Mouse (Mus musculus): ENCODE measurements around the gene Slc7a15. TPM values are rescaled to one million over a fixed set of nuclear protein-coding genes. Genes with fewer than 3 reads are reported as not detected.
A peak's percentile ranks its signal among the peaks of the same experiment; 100 is the strongest.

Slc7a15 gene
- polyA plus RNA-seq, 1 experiment from 2014 or later = not detected

DNA sequence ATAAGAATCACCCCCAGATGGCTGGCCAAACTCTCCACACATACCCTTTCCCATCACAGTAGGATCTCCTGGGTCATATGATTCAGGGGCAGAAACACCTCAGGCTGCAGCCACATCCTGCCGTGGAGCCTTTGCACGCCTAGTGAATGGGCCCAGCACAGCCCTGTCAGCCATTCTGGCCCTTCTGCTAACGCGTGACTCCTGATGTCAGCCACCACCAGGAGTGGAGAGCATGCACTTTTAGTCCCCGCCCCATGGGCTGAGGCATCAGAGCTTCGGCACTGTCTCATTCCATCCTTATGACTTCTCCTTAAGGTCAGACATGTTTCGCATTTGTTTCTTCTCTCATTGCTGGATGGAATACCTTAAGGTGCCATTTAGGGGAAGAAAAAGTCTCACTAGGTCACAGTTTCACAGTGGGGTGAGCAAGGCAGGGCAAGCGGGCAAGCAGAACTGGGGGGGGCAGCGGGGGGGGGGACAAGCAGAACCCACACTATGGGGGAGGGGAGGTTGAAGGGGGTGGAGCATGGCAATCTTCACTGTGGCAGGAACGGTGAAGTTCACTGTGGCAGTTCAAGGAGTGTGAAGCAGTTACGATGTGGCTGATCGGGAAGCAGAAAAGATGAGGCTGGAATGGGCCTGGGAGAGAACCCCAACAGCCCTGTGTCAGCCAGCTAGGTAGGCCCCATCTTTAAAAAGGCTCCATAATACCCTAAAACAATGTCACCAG, 79.3 kb downstream of the Slc7a15 start:
- DNase-seq (ENCODE audit: low spot score) = no peak
- WGBS = 68% methylated on average over 12 of the region's 12 CpGs
- H3K27ac ChIP-seq (replicated peaks) = no peak overlapping the region
- H3K9me3 ChIP-seq (replicated peaks) = no peaks in the 10 kb centered on the region
- peaks cover 7% of the 10 kb centered on the region; the same call in 1 of the 2 replicates for H3K4me1 ChIP-seq
- no peaks in the 10 kb centered on the region for H3K27me3 ChIP-seq (ENCODE audit: low read depth, poor library complexity, severe bottlenecking)
- no peak overlapping the region for H3K4me3 ChIP-seq
- H3K36me3 ChIP-seq = no peaks in the 10 kb centered on the region

DNA sequence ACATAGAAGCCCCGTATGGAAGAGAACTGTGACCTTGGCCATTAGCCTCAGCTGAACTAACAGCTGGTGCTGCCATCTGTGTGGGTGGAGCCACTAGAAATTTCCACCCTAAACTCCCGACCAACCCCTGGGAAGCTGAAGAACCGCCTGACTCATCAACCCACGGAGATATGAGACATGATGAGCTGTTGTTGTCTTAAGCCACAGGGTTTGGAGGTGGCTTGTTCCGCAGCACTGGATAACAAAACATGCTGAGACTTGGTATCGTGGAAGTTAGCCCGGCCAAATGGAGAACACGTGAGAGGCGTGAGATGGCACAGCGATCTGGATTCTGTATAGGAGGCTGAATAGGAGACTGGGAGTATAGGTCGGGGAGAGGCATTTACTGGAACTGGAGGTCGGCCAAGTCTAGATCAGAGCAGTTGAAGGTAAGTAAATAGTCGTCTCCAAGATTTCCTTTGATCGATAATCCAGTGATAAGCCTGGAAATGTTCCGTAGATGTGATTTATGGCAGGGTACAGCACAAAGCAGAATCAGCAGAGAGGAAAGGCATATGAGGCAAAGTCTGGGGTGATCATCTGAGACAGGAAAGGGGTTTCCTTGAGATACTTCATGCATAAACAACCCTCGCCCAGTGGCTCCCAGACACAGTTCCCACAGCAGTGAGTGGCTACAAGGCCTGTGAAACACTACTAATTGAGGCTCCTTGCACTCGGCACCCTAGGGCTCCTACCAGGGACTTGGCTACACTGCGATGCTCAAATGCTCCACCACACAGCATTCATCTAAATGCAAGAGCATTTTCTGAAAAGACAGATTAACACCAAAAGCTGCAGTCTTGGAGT, 87.6 kb downstream of the Slc7a15 start:
- no peak for DNase-seq (ENCODE audit: low spot score)
- no peaks in the 10 kb centered on the region for H3K36me3 ChIP-seq
- no peak overlapping the region for H3K27ac ChIP-seq (replicated peaks)
- H3K27me3 ChIP-seq (ENCODE audit: low read depth, poor library complexity, severe bottlenecking) = no peaks in the 10 kb centered on the region
- 85% methylated on average over 18 of the region's 18 CpGs for WGBS
- H3K4me3 ChIP-seq = no peak overlapping the region
- no peaks in the 10 kb centered on the region for H3K4me1 ChIP-seq
- H3K9me3 ChIP-seq (replicated peaks) = no peaks in the 10 kb centered on the region

DNA sequence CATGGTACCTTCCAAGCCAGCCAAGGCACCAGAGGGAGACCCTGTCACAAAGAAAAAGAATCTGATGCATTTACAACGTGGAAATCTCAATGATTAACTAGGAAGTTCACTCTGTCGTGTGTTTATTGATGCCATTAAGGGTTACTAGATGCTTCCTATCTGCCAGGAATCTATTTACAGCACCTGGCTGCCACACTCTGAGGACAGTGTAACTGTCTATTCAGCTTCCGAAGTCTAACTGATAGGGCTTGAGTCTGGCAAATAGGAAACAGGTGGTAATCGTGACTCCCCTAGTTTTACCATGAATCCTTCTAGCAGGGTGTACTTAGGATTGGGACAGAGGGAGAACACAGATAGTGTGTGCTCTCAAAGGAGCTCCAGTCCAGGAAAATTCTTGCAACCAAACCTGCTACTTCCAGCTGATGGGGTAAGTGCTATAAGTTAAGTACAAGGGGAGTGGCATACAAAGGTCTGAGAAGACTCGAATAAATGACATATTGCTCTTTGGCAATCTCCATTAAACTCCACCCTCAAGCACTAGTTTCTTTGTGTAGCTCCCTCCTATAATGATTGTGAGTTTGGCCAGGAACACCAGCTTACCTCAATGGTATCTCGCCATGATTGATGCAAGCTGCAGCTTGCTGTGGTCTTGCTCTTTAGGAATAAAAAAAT, 88.4 kb downstream of the Slc7a15 start:
- no peaks in the 10 kb centered on the region for H3K9me3 ChIP-seq (replicated peaks)
- no peak overlapping the region for H3K4me3 ChIP-seq
- no peak for DNase-seq (ENCODE audit: low spot score)
- no peak overlapping the region for H3K27ac ChIP-seq (replicated peaks)
- 81% methylated on average over 6 of the region's 6 CpGs for WGBS
- H3K4me1 ChIP-seq = no peaks in the 10 kb centered on the region
- no peaks in the 10 kb centered on the region for H3K36me3 ChIP-seq
- no peaks in the 10 kb centered on the region for H3K27me3 ChIP-seq (ENCODE audit: low read depth, poor library complexity, severe bottlenecking)

DNA sequence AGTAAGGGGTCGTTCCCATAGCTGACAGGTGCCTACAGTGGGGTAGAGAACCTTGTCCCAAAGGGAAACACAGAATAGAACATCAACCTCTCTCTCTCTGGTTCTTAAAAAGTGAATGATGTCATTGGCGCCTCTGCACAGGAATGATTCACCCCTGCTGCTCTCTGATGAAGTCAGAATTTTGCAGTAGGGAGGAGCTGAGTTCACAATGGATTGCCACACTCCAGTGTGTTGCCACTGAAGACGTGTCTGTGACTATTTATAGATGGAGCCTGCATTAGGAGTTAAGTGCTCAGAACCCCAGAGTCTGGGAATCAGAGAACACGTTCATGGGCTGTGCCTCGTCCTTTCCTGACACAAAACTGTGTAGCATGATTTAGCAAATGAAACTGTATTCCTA, 89.2 kb downstream of the Slc7a15 start:
- no peaks in the 10 kb centered on the region for H3K36me3 ChIP-seq
- no peak for DNase-seq (ENCODE audit: low spot score)
- H3K9me3 ChIP-seq (replicated peaks) = no peaks in the 10 kb centered on the region
- H3K4me3 ChIP-seq = no peak overlapping the region
- H3K27ac ChIP-seq (replicated peaks) = no peak overlapping the region
- no peaks in the 10 kb centered on the region for H3K27me3 ChIP-seq (ENCODE audit: low read depth, poor library complexity, severe bottlenecking)
- 83% methylated on average over 5 of the region's 5 CpGs for WGBS
- H3K4me1 ChIP-seq = no peaks in the 10 kb centered on the region

DNA sequence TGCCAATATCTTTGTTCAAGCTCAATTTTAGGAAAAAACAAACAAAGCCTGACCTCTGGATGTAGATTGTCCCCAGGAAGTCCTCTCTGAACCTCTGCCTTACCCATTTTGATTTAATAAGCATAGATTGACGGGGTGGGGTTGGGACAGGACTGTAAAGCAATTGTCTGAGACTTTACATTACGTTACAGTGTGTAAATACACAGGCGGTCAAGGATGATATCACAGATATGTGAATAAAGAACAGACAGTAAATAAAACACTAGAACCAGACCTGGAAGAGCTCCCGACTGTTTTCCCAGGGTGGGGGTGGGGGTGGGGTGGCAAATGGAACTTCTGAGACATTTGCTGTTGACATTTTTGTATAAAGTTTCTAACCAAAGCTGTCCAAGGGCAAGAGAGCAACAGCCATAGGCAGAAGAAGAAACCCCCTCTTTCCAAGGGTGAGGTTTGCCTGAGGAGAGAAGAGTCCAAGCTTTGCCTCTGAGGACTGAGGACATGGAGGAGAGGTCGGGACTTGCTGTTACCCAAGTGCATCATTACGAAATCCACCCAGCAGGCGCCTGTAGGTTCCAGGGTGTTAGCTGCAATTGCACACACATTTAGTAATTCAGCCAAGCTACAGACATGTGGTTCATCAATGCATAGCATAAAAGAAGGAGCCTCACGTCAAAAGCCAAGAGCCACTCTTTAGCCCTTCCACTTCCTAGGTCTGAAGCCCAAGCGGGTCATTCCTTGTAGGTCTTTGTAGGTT, 91.7 kb downstream of the Slc7a15 start:
- no peak for DNase-seq (ENCODE audit: low spot score)
- Histone ChIP-seq H3K27ac (replicated peaks) (no peak overlapping the region), H3K4me1 (no peaks in the 10 kb centered on the region), H3K9me3 (replicated peaks) (no peaks in the 10 kb centered on the region), H3K4me3 (no peak overlapping the region), H3K27me3 (ENCODE audit: low read depth, poor library complexity, severe bottlenecking) (no peaks in the 10 kb centered on the region), H3K36me3 (no peaks in the 10 kb centered on the region)
- WGBS = 82% methylated on average over 9 of the region's 9 CpGs

DNA sequence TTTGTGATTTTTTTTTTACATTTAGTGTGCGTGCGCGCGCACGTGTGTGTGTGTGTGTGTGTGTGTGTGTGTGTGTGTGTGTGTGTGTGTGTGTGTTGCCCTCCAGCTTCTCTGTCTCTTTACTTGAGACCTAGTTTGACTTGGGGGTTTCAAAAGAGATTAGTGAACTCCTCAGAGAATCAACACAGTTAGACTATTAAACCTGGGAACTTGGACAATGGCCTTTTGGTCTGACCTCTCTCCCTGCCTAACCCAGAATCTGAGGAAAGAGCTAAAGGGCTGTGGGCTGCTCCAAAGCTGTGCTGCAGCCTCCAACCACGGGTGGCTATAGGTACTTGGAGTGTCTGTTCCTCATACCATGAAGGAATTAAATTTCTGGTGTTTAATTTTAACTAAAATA, 94.7 kb downstream of the Slc7a15 start:
- Histone ChIP-seq H3K4me3 (no peak overlapping the region), H3K36me3 (no peaks in the 10 kb centered on the region), H3K27ac (replicated peaks) (no peak overlapping the region), H3K27me3 (ENCODE audit: low read depth, poor library complexity, severe bottlenecking) (no peaks in the 10 kb centered on the region), H3K9me3 (replicated peaks) (no peaks in the 10 kb centered on the region), H3K4me1 (peaks cover 13% of the 10 kb centered on the region)
- DNase-seq (ENCODE audit: low spot score) = no peak
- 86% methylated on average over 6 of the region's 6 CpGs for WGBS

DNA sequence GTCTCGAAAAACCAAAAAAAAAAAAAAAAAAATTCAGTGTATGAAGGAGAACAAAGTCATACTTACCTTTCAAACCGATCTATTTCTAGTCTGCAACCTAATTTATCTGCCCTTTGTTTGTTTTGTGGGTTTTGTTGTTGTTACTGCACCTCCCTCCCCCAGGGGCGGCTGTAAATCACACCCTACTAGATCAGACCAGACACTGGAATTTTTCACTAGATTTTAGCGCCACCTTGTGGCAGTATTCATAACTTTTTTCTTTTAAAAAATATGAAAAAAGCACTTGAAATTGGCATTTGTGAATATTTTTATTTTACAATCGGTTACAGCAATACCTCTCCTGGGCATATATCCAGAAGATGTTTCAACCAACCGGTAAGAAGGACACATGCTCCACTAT, 96.3 kb downstream of the Slc7a15 start:
- no peak overlapping the region for H3K4me3 ChIP-seq
- no peaks in the 10 kb centered on the region for H3K27me3 ChIP-seq (ENCODE audit: low read depth, poor library complexity, severe bottlenecking)
- no peaks in the 10 kb centered on the region for H3K36me3 ChIP-seq
- peaks cover 29% of the 10 kb centered on the region for H3K4me1 ChIP-seq
- H3K27ac ChIP-seq (replicated peaks) = no peak overlapping the region
- WGBS = 11% methylated on average over 6 of the region's 6 CpGs
- peak; percentile 30 for DNase-seq (ENCODE audit: low spot score)
- no peaks in the 10 kb centered on the region for H3K9me3 ChIP-seq (replicated peaks)

DNA sequence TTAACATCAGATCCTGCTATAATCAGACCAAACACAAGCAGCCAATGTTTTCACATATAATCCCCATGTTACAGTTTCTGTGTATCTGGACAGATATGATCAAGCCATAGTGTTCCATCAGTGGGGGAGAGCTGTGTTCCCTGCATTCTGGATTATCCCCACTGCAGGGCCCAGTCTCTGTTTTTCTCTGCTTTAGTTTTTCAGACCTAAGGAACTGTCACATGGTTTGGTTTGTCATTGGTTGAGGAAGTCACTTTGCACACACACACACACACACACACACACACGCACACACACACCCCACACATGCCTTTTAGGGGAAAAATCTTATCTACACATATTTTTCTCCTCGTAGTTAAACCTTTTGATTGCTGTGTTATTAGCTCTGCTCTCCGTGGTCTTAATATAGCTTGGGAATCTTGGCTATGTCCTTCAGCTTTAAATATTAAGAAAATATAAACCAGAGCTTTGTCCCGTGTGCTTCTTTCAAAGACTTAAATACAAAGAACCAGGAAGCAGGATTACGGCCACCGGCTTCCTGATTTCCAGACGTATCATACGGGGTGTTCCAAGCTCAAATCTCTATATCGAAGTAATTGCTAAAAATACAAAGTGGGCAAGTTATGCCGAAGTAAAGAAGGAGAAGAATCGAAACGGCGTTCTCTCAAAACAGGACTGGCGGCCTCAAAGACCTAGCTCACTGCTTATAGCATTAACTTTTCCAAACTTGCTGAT, 97.1 kb downstream of the Slc7a15 start:
- Histone ChIP-seq H3K4me1 (peaks cover 37% of the 10 kb centered on the region), H3K27ac (replicated peaks) (no peak overlapping the region), H3K27me3 (ENCODE audit: low read depth, poor library complexity, severe bottlenecking) (no peaks in the 10 kb centered on the region), H3K4me3 (no peak overlapping the region), H3K36me3 (no peaks in the 10 kb centered on the region), H3K9me3 (replicated peaks) (no peaks in the 10 kb centered on the region)
- WGBS = 92% methylated on average over 14 of the region's 14 CpGs
- DNase-seq (ENCODE audit: low spot score) = no peak

DNA sequence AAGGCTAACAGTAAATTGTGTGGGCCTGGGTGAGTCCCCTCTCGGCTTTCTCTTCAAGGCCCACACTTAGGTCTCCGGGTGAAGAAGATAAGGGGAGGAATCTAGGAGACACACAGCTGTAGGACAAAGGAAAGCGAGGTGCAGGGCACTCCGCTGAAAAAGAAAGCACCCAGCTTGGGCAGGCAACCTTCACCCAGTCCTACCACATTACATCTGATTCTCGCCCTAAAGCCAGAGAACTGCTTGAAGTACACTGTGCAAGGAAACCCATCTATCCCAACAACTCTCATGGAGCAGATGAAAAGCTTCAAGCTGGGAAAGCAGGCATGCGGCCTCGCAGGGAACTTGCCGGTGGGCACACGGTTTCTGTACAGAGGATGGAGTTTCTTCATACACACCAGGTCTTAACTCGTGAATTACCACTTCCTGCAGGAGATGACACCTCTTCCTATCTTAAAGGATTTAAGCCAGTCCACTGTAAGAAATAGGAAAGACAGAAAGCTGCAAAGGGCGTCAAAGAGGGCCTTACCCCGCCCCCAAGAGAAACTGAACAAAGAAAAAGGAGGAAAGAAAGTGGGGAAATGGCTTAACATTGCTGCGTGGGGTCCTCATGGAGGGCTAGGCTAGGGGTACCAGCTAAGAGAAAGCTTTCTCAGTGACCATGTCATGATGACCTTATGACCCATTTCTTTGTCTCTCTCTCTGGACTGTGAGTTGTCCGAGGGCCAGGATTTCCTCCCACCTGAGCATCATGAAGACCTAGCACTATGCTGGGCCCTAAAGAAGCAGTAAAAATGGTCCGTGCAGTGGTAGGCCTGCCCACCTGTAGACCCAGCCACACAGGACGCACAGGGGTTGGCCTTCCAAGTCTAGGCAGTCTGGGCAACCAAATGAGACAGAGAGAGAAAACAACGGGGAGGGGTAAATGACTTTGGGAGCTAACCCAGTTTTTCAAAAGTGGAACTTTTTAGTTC, 98.0 kb downstream of the Slc7a15 start:
- Histone ChIP-seq H3K27ac (replicated peaks) (peak overlapping the region; percentile 99), H3K36me3 (no peaks in the 10 kb centered on the region), H3K9me3 (replicated peaks) (no peaks in the 10 kb centered on the region), H3K27me3 (ENCODE audit: low read depth, poor library complexity, severe bottlenecking) (no peaks in the 10 kb centered on the region), H3K4me3 (peak overlapping the region; percentile 79), H3K4me1 (peaks cover 46% of the 10 kb centered on the region)
- DNase-seq (ENCODE audit: low spot score) = no peak
- 48% methylated on average over 17 of the region's 17 CpGs for WGBS

DNA sequence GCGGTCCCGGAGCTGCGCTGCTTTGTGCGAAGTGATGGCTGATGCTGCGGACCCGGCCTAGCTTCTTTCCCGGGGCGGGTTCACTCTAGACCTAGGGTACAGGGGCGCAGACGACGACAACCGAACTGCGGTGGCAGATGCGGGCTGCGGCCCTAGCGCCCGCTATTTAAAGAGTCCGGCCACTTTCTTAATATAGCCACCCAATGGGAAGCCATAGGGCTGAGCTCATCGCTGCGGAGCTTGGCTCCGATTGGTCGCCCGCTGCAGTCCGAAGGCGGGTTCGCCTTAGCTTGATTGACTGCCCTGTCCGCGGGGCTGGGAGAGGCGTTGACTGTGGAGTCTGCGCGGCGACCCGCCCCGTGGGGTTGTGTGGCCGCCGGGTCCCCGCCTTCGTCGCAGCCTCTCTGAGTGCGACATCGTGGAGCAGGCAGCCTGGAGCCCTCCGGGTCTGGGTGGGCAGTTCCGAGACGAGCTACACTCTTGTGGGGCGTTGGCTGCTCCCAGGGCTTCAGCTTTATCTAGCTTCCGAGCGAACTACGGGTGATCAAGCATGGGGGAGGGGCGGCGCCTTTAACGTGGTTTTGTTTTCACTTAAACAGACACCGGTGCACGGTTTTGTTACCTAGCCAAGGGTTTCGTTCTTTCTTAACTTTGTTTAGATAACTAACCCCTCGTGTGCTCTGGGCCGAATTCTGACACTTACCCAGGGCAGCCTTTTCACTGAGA, 98.8 kb downstream of the Slc7a15 start, which contains the start of gene Rhob:
Gene Rhob, minus strand, starts transcription at position 139 of the 726 bp plus-strand sequence.
- H3K9me3 ChIP-seq (replicated peaks) = no peaks in the 10 kb centered on the region
- no peaks in the 10 kb centered on the region for H3K36me3 ChIP-seq
- WGBS = under 1% methylated on average over 56 of the region's 56 CpGs
- no peaks in the 10 kb centered on the region for H3K27me3 ChIP-seq (ENCODE audit: low read depth, poor library complexity, severe bottlenecking)
- peaks cover 49% of the 10 kb centered on the region for H3K4me1 ChIP-seq
- peak within 1 kb of the TSS; percentile 99 for H3K27ac ChIP-seq (replicated peaks)
- DNase-seq (ENCODE audit: low spot score) = peak; percentile 95
- peak within 1 kb of the TSS; percentile 79 for H3K4me3 ChIP-seq
